Mouse (Mus musculus) ES-E14 (cell line): Measurements from ENCODE around the gene Dennd1a.

Experiments used
- CHD2 ChIP-seq: IDR thresholded peaks from 2 replicates; pipeline ENCODE4 v1.6.1; 2014; ENCODE audit warnings: mild to moderate bottlenecking, low read depth, low read length, inconsistent platforms
- HCFC1 ChIP-seq: IDR thresholded peaks from 2 replicates; pipeline ENCODE4 v1.6.1; 2012; ENCODE audit warnings: low read length, inconsistent platforms, borderline replicate concordance; ENCODE audit not compliant: insufficient read depth
- ZC3H11A ChIP-seq: IDR thresholded peaks from 2 replicates; pipeline ENCODE4 v1.6.1; 2012; ENCODE audit warnings: low read depth, mild to moderate bottlenecking, inconsistent platforms, low read length, borderline replicate concordance
- ZNF384 ChIP-seq: IDR thresholded peaks from 2 replicates; pipeline ENCODE4 v1.6.1; 2012; ENCODE audit warnings: low read depth, low read length, inconsistent platforms

DNA sequence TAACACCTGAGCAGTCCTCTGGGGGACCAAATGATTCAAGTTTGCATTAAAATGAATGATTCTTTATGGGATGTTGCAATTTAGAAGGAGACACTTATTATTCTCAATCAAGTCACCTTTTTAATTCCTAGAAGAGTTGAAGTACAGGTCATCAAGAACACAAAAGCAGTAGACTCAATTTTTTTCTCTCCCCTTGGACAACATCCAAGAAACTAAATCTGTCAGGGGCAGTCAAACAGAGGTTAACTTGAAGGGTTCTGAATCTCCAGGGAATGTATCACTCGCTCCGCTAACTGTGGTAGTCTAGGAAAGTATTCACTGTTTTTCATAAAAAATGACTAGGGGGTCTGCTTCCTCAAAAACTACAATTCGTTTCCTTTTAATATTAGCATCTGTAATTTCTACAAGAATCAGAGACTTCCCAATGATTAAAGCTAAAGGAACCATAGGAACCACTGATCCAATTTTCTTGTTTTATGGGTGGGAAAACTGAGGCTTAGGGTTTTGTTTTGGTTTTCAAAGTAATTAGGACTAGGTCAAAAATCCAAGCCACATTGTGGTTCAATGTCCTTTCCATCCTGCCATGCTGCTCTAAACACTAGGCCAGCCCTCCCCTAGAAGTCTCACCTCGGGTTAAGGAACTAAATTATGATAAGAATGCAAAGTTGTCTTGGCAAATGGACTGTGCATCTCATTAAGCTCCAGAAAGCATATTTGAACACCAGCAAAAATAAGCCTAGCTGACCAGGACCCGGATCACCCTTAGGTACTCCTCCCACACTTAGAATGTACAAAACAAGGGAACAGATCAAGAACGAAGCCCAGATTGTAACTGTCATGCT, 157.0 kb downstream of the Dennd1a start:
- TF ChIP-seq ZNF384 (no peak), HCFC1 (no peak), CHD2 (no peak), ZC3H11A (no peak)
